Mouse (Mus musculus) lung, postnatal 36 days (tissue): Measurements from ENCODE around the gene Olfr845.

Experiments
- DNase-seq: peaks from one replicate; pipeline ENCODE4 v3.0.0; 2022; ENCODE audit warnings: mixed read lengths

Gene Olfr845

GRCm38 (mm10) chr9:19336157-19336556, at the start of gene Olfr845:
Olfr845 (plus strand) TSS chr9:19336457.
- no peak for DNase-seq

GRCm38 (mm10) chr9:19316047-19316446, 20.2 kb upstream of the Olfr845 start, which contains the start of gene Olfr844:
Olfr844 (plus strand) TSS chr9:19316347.
- no peak for DNase-seq

GRCm38 (mm10) chr9:19363905-19364304, 27.6 kb downstream of the Olfr845 start, which contains the start of gene Olfr846:
Olfr846 (minus strand) TSS chr9:19364005.
- no peak for DNase-seq

GRCm38 (mm10) chr9:19378569-19378968, 42.3 kb downstream of the Olfr845 start, which contains the start of gene Olfr847:
Olfr847 (minus strand) TSS chr9:19378669.
- DNase-seq: no peak
